Mouse (Mus musculus) kidney, adult 2 months (tissue): ENCODE data around the gene Etv1. TPM values are rescaled to one million over a fixed set of nuclear protein-coding genes. Genes with fewer than 3 reads are reported as not detected.
A peak's percentile ranks its signal among the peaks of the same experiment; 100 is the strongest.
"Not testable (repeated sequence)": the region's sequence is repeated elsewhere in the genome, so short reads cannot be mapped to it uniquely, and the experiment has no call there.

Experiments
- DNase-seq: peaks from one replicate; pipeline ENCODE4 v3.0.0; 2021
- H3K27ac ChIP-seq: fragments of 200-500 bp; 2 replicates; pipeline ENCODE4 v1.5.1; 2012; ENCODE audit warnings: low read depth, low read length, control low read depth, inconsistent platforms; ENCODE audit not compliant: insufficient read depth
- H3K27me3 ChIP-seq: fragments of 200-500 bp; replicated peaks from 2 replicates; pipeline ENCODE4 v1.6.1; 2012; ENCODE audit warnings: mild to moderate bottlenecking, moderate library complexity, low read length, inconsistent platforms; ENCODE audit not compliant: control insufficient read depth, insufficient read depth
- H3K36me3 ChIP-seq: fragments of 200-500 bp; 2 replicates; pipeline ENCODE4 v1.6.1; 2012; ENCODE audit warnings: mild to moderate bottlenecking, moderate library complexity, low read length, inconsistent platforms; ENCODE audit not compliant: control insufficient read depth, insufficient read depth
- H3K4me1 ChIP-seq: fragments of 200-500 bp; 2 replicates; pipeline ENCODE4 v1.6.1; 2011; ENCODE audit warnings: low read length; ENCODE audit not compliant: control insufficient read depth, insufficient read depth
- H3K4me3 ChIP-seq: fragments of 200-500 bp; 2 replicates; pipeline ENCODE4 v1.5.1; 2011; ENCODE audit warnings: mild to moderate bottlenecking, low read depth, low read length, control low read depth; ENCODE audit not compliant: insufficient read depth
- CTCF ChIP-seq: fragments of 200-500 bp; conservative IDR thresholded peaks from 2 replicates; pipeline ENCODE4 v1.5.1; 2011; ENCODE audit warnings: low read depth, mild to moderate bottlenecking, control low read depth, low read length, moderate library complexity, mixed read lengths; ENCODE audit not compliant: insufficient read depth, insufficient read length
- POLR2A ChIP-seq: fragments of 200-500 bp; IDR thresholded peaks from one replicate; pipeline ENCODE4 v1.6.1; 2011; ENCODE audit warnings: low read depth, low read length, control low read depth
- WGBS: fragments of 180-500 bp; shearing (Covaris S2); methylation state at CpG from one replicate; pipeline ENCODE4 v1.1.7; 2018; 5-methylcytosine and 5-hydroxymethylcytosine counted together
- polyA plus RNA-seq: library from polyadenylated mRNA; depleted of rRNA; stranded (reverse); fragments of >200 nt; gene quantifications from 2 replicates; pipeline ENCODE4 v1.2.3, GENCODE M21; 2012

The Etv1 gene
- polyA plus RNA-seq, 1 experiment = 9.2 TPM

DNA sequence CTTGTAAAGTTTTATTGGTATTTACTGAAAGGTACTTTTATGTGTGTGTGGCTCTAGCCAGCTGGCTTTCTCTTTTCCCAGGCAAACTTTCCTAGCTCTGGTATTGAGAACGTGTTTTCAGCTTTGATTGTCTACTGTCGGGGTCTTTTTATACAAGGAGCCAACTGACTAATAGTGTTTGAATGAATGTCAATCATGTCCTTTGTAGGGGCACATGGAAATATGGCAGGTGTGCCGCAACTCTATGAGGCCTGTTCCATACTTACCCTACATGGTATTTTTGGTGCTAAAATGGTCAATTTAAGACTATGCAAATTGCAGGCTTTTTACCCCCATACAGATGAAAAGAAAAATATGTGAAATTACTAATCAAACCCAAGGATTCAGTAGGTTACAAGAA lies 37.1 kb downstream of the Etv1 start:
- no peak for DNase-seq
- Histone ChIP-seq H3K4me1 (no peaks in the 10 kb centered on the region), H3K27ac (no peak overlapping the region), H3K36me3 (no peaks in the 10 kb centered on the region), H3K4me3 (no peak overlapping the region), H3K27me3 (no peaks in the 10 kb centered on the region)
- 93% methylated on average over 3 of the region's 3 CpGs for WGBS
- TF ChIP-seq POLR2A (no peak), CTCF (no peak)

- Histone ChIP-seq H3K36me3 (no peaks in the 10 kb centered on the region), H3K27me3 (no peaks in the 10 kb centered on the region), H3K27ac (no peak overlapping the region), H3K4me3 (no peak overlapping the region), H3K4me1 (no peaks in the 10 kb centered on the region)
- no peak for TF ChIP-seq CTCF
- TF ChIP-seq POLR2A = no peak
- 92% methylated on average over 2 of the region's 2 CpGs for WGBS
- DNase-seq = no peak
Observed at GRCm38 (mm10) chr12:38818320-38818719, 39.1 kb downstream of the Etv1 start.

GRCm38 (mm10) chr12:38820642-38821041 lies 41.5 kb downstream of the Etv1 start:
- 73% methylated on average over 4 of the region's 4 CpGs for WGBS
- H3K4me1 ChIP-seq = no peaks in the 10 kb centered on the region
- TF ChIP-seq POLR2A = no peak
- H3K4me3 ChIP-seq = no peak overlapping the region
- no peak overlapping the region for H3K27ac ChIP-seq
- H3K27me3 ChIP-seq = no peaks in the 10 kb centered on the region
- no peak for DNase-seq
- no peaks in the 10 kb centered on the region for H3K36me3 ChIP-seq

- Histone ChIP-seq H3K27me3 (no peaks in the 10 kb centered on the region), H3K4me3 (no peak overlapping the region), H3K4me1 (no peaks in the 10 kb centered on the region), H3K36me3 (no peaks in the 10 kb centered on the region), H3K27ac (no peak overlapping the region)
- WGBS = 75% methylated on average over 10 of the region's 10 CpGs
- DNase-seq = no peak
- TF ChIP-seq POLR2A = no peak
- TF ChIP-seq CTCF = no peak
Observed at GRCm38 (mm10) chr12:38824405-38824804, 45.2 kb downstream of the Etv1 start.

GRCm38 (mm10) chr12:38832981-38833380 lies 53.8 kb downstream of the Etv1 start:
- Histone ChIP-seq H3K4me3 (no peak overlapping the region), H3K27me3 (no peaks in the 10 kb centered on the region), H3K36me3 (no peaks in the 10 kb centered on the region), H3K4me1 (no peaks in the 10 kb centered on the region), H3K27ac (no peak overlapping the region)
- TF ChIP-seq CTCF (no peak), POLR2A (no peak)
- 88% methylated on average over 10 of the region's 10 CpGs for WGBS
- DNase-seq = no peak

- Histone ChIP-seq H3K4me3 (no peak overlapping the region), H3K27me3 (no peaks in the 10 kb centered on the region), H3K36me3 (no peaks in the 10 kb centered on the region), H3K4me1 (no peaks in the 10 kb centered on the region), H3K27ac (no peak overlapping the region)
- WGBS = 82% methylated on average over 4 of the region's 4 CpGs
- TF ChIP-seq POLR2A (no peak), CTCF (no peak)
- DNase-seq = no peak
Observed at GRCm38 (mm10) chr12:38834581-38834980, 55.4 kb downstream of the Etv1 start.

- H3K4me3 ChIP-seq, DNase-seq, H3K27ac ChIP-seq, H3K4me1 ChIP-seq, H3K27me3 ChIP-seq, H3K36me3 ChIP-seq: not testable (repeated sequence)
- WGBS = 98% methylated on average over 7 of the region's 8 CpGs
Observed at GRCm38 (mm10) chr12:38834986-38835385, 55.8 kb downstream of the Etv1 start.

- Histone ChIP-seq H3K27me3 (no peaks in the 10 kb centered on the region), H3K36me3 (no peaks in the 10 kb centered on the region), H3K4me1 (no peaks in the 10 kb centered on the region), H3K27ac (no peak overlapping the region), H3K4me3 (no peak overlapping the region)
- TF ChIP-seq CTCF (no peak), POLR2A (no peak)
- WGBS = 13% methylated on average over 1 of the region's 1 CpGs
- peak; percentile 2 for DNase-seq
Observed at GRCm38 (mm10) chr12:38843801-38844295, 64.7 kb downstream of the Etv1 start.
